Mouse (Mus musculus): ENCODE data around the gene Olfr403.

- no peak for TF ChIP-seq CTCF (IDR thresholded peaks at IDR 0.05; ENCODE audit: low read depth)
- TF ChIP-seq EP300 (IDR thresholded peaks at IDR 0.05; ENCODE audit: low read depth) = no peak
Measured at GRCm38 (mm10) chr11:74185949-74186348, at the start of gene Olfr403.
